8 mouse cellular contexts compared by ENCODE assay signal in the genomic region with DNA sequence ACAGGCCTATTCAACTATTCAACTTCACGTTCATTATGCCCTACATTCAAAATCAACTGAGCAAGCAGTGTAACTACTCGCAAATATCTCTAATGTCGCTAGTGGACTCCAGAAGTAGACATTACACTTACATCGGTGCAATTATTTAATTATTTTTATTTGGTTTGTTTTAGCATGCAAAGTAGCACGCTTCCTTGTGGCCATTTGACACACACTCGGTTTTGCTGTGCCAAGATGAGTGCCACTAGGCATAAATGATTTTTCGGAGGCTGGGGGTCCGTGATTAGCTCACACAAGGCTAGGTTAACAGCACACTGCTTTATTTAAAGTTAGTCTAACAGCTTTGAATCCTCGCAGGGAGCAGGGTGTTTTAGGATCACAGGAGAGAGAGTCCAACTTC. TPM values are rescaled to one million over a fixed set of nuclear protein-coding genes. Genes with fewer than 3 reads are reported as not detected.
DNase-seq lines count a peak whose midpoint lies in the region; ATAC-seq and TF ChIP-seq lines count a peak whose summit lies in the region.

No protein-coding gene starts in this region.

- TF ChIP-seq CTCF in G1E (IDR thresholded peaks at IDR 0.05; ENCODE audit: low read depth, low read length), result no peak

- peak overlapping the region; percentile 75 for H3K4me3 ChIP-seq in heart, embryonic 15.5 days
- H3K4me3 ChIP-seq in G1E (ENCODE audit: low read depth, low read length) (peak overlapping the region; percentile 72), macrophage (ENCODE audit: inconsistent target) (peak overlapping the region; percentile 83)

- peaks cover 16% of the 10 kb centered on the region; the same call in 1 of the 2 replicates for H3K79me2 ChIP-seq in macrophage (ENCODE audit: inconsistent target)

- H3K9ac ChIP-seq in heart, embryonic 15.5 days, result peak overlapping the region; percentile 73

- peak overlapping the region; percentile 66 for H3K4me2 ChIP-seq in heart, embryonic 15.5 days

- 27% methylated on average over 9 of the region's 9 CpGs for WGBS in heart, embryonic 15.5 days
- WGBS in macrophage (ENCODE audit: missing documents), result 11% methylated on average over 9 of the region's 9 CpGs

- H3K27ac ChIP-seq in heart, embryonic 15.5 days, result peak overlapping the region; percentile 78
- peak overlapping the region; percentile 33 for H3K27ac ChIP-seq in macrophage

- no peak for DNase-seq in heart, postnatal 4 days
- no peak for DNase-seq in G1E (ENCODE audit: low spot score)
- DNase-seq in right cerebral cortex, adult 2 months (ENCODE audit: low spot score in 2 of 2), result no peak
- DNase-seq in layer of hippocampus, postnatal 36 days, result no peak
- no peak for DNase-seq in natural killer cell, adult 2 months (ENCODE audit: low spot score in 2 of 2)

- ATAC-seq in heart, embryonic 15.5 days (replicated peaks; ENCODE audit: insufficient number of reproducible peaks, insufficient read depth, low FRiP score, low read depth), result no peak
- ATAC-seq in G1E (ENCODE audit: extremely low read depth, insufficient number of reproducible peaks, low FRiP score, poor library complexity, severe bottlenecking), result no peak
- peak; percentile 25 for ATAC-seq in granulocyte monocyte progenitor cell, adult 5-6 weeks (replicated peaks; ENCODE audit: poor library complexity, severe bottlenecking)

- H3K36me3 ChIP-seq in heart, embryonic 15.5 days, result no peaks in the 10 kb centered on the region
- peaks cover 18% of the 10 kb centered on the region for H3K36me3 ChIP-seq in G1E (replicated peaks)
- no peaks in the 10 kb centered on the region for H3K36me3 ChIP-seq in macrophage (ENCODE audit: inconsistent target)

- no peaks in the 10 kb centered on the region for H3K9me3 ChIP-seq in heart, embryonic 15.5 days (replicated peaks)
- H3K9me3 ChIP-seq in G1E (replicated peaks), result no peaks in the 10 kb centered on the region

- H3K4me1 ChIP-seq in heart, embryonic 15.5 days (replicated peaks), result no peaks in the 10 kb centered on the region
- H3K4me1 ChIP-seq in G1E (ENCODE audit: insufficient read depth, low read depth, low read length), result no peaks in the 10 kb centered on the region

- H3K27me3 ChIP-seq in heart, embryonic 15.5 days, result no peaks in the 10 kb centered on the region
- no peaks in the 10 kb centered on the region for H3K27me3 ChIP-seq in G1E (ENCODE audit: insufficient read depth, low read length)

RNA-seq across cellular contexts. Expression of a gene that starts 0.4 kb away (rescaled TPM):
- polyA plus RNA-seq in heart, embryonic 15.5 days (2015; fragmentation: Nextera tagmentation; extraction: Ambion mirVana), result 37.7 and 38.5 TPM in 2 replicates
- total RNA-seq in heart, postnatal 4 days (2021), result 10 to 100 TPM; 12.1 to 13.4 TPM
- total RNA-seq in G1E (2014; fragmentation: Nextera tagmentation) (96.4 and 128 TPM in 2 replicates), G1E (2017) (13.4 and 22.3 TPM in 2 replicates)
- polyA plus RNA-seq in G1E (2012) (1.4 and 1.6 TPM in 2 replicates), macrophage (2018) (14.6 to 28.3 TPM (median 22.1 TPM) in 3 replicates)
- total RNA-seq in granulocyte monocyte progenitor cell, adult 5-6 weeks (2014; fragmentation: Nextera tagmentation), result 22.8 and 30.5 TPM in 2 replicates
- 11.2 and 17.8 TPM in 2 replicates for total RNA-seq in granulocyte monocyte progenitor cell, adult 5-6 weeks (2017)
- 10 to 100 TPM in 8 of 26 experiments, 1 to 10 TPM in 18; 1.3 to 16.3 (median 7.9) TPM for total RNA-seq in macrophage (2018; cell fraction: chromatin; rRNA removed)
- 10 to 100 TPM in 25 of 26 experiments, 1 to 10 TPM in 1; 9.9 to 29.0 (median 19.7) TPM for total RNA-seq in macrophage (2018; cell fraction: cytosol; rRNA removed)
- 10 to 100 TPM in 8 of 26 experiments, 1 to 10 TPM in 18; 2.3 to 16.7 (median 7.4) TPM for total RNA-seq in macrophage (2018; cell fraction: nucleus; rRNA removed)
- total RNA-seq in layer of hippocampus, postnatal 36 days (2021), result 10 to 100 TPM; 21.8 to 24.1 TPM

RNA-seq across cellular contexts. Expression of a gene that starts 34.7 kb away (rescaled TPM):
- not detected in 2 replicates for polyA plus RNA-seq in heart, embryonic 15.5 days (2015; fragmentation: Nextera tagmentation; extraction: Ambion mirVana)
- not detected for total RNA-seq in heart, postnatal 4 days (2021)
- total RNA-seq in G1E (2014; fragmentation: Nextera tagmentation) (not detected in 2 replicates), G1E (2017) (not detected in 2 replicates)
- polyA plus RNA-seq in G1E (2012) (not detected in 2 replicates), macrophage (2018) (not detected in 3 replicates)
- not detected in 2 replicates for total RNA-seq in granulocyte monocyte progenitor cell, adult 5-6 weeks (2014; fragmentation: Nextera tagmentation)
- total RNA-seq in granulocyte monocyte progenitor cell, adult 5-6 weeks (2017), result not detected in 2 replicates
- not detected for total RNA-seq in macrophage (2018; cell fraction: chromatin; rRNA removed)
- total RNA-seq in macrophage (2018; cell fraction: cytosol; rRNA removed), result not detected
- not detected for total RNA-seq in macrophage (2018; cell fraction: nucleus; rRNA removed)
- total RNA-seq in layer of hippocampus, postnatal 36 days (2021), result not detected
